Mouse (Mus musculus) embryonic facial prominence, embryonic 11.5 days (tissue): ENCODE measurements around the gene Sigirr. TPM values are rescaled to one million over a fixed set of nuclear protein-coding genes. Genes with fewer than 3 reads are reported as not detected.

ENCODE experiments used
- ATAC-seq: fragments of 200-750 bp; cut with Nextera tagmentation; replicated peaks from 2 replicates; pipeline ENCODE4 v1.8.0; 2017; ENCODE audit warnings: low read depth; ENCODE audit not compliant: insufficient number of reproducible peaks, low FRiP score, low TSS enrichment
- DNase-seq: peaks from one replicate; pipeline ENCODE4 v3.0.0-alpha.2; 2015; ENCODE audit warnings: low spot score
- H3K27ac ChIP-seq: fragments of 300-500 bp; sonication (generic); replicated peaks from 2 replicates; pipeline ENCODE4 v1.5.1; 2014; ENCODE audit warnings: mild to moderate bottlenecking, low read depth, low read length, control low read depth
- H3K27me3 ChIP-seq: fragments of 300-500 bp; sonication (generic); 2 replicates; pipeline ENCODE4 v1.6.1; 2014; ENCODE audit warnings: mild to moderate bottlenecking, low read length, moderate library complexity, mixed read lengths; ENCODE audit not compliant: control insufficient read depth, insufficient read depth
- H3K36me3 ChIP-seq: fragments of 300-500 bp; sonication (generic); replicated peaks from 2 replicates; pipeline ENCODE4 v1.6.1; 2014; ENCODE audit warnings: low read depth, mild to moderate bottlenecking, low read length, moderate library complexity, mixed read lengths; ENCODE audit not compliant: control insufficient read depth, insufficient read depth
- H3K4me1 ChIP-seq: fragments of 300-500 bp; sonication (generic); 2 replicates; pipeline ENCODE4 v1.6.1; 2014; ENCODE audit warnings: low read length, mixed read lengths; ENCODE audit not compliant: control insufficient read depth, insufficient read depth
- H3K4me2 ChIP-seq: fragments of 300-500 bp; sonication (generic); 2 replicates; pipeline ENCODE4 v1.6.1; 2014; ENCODE audit warnings: low read depth, mild to moderate bottlenecking, control low read depth, low read length, moderate library complexity
- H3K4me3 ChIP-seq: fragments of 300-500 bp; sonication (generic); 2 replicates; pipeline ENCODE4 v1.5.1; 2014; ENCODE audit warnings: low read depth, low read length, control low read depth
- H3K9ac ChIP-seq: fragments of 300-500 bp; sonication (generic); replicated peaks from 2 replicates; pipeline ENCODE4 v1.6.1; 2014; ENCODE audit warnings: mild to moderate bottlenecking, control low read depth, low read length
- H3K9me3 ChIP-seq: fragments of 300-500 bp; sonication (generic); replicated peaks from 2 replicates; pipeline ENCODE4 v1.6.1; 2016; ENCODE audit warnings: mild to moderate bottlenecking, low read length, inconsistent platforms, mixed read lengths; ENCODE audit not compliant: control insufficient read depth
- WGBS: fragments of 180-500 bp; shearing (Covaris S2); extraction: QIAGEN DNeasy Blood & Tissue Kit; methylation state at CpG from one replicate; pipeline ENCODE4 v1.1.7; 2014; 5-methylcytosine and 5-hydroxymethylcytosine counted together
- polyA plus RNA-seq: library from polyadenylated mRNA; unstranded; fragments of >200 nt; fragmentation: Nextera tagmentation; extraction: Ambion mirVana; gene quantifications from 2 replicates; pipeline ENCODE4 v1.2.1, GENCODE M21; 2014

Sigirr gene
- polyA plus RNA-seq, result 1.6 and 1.8 TPM in 2 replicates

- peaks cover 21% of the 10 kb centered on the region for H3K27me3 ChIP-seq
- ATAC-seq (no peak), DNase-seq (peak; percentile 58)
- no peaks in the 10 kb centered on the region for H3K4me1 ChIP-seq
- no peaks in the 10 kb centered on the region for H3K9me3 ChIP-seq
- H3K36me3 ChIP-seq, result no peaks in the 10 kb centered on the region
- peak within 1 kb of the TSS; percentile 28 for H3K9ac ChIP-seq
- no peak within 1 kb of the TSS for H3K27ac ChIP-seq
- H3K4me3 ChIP-seq, result peak within 1 kb of the TSS; percentile 33
- H3K4me2 ChIP-seq, result peak within 1 kb of the TSS; percentile 66
- WGBS, result under 1% methylated on average over 56 of the region's 56 CpGs
These were observed at the start of gene Sigirr for GRCm38 (mm10) chr7:141099911-141100691. Gene Sigirr (minus strand): TSS chr7:141100572.

GRCm38 (mm10) chr7:141148639-141149038 lies 48.3 kb upstream of the Sigirr start:
- Histone ChIP-seq H3K4me2 (no peak overlapping the region), H3K9me3 (no peaks in the 10 kb centered on the region), H3K36me3 (peaks cover 3% of the 10 kb centered on the region), H3K4me1 (no peaks in the 10 kb centered on the region), H3K4me3 (no peak overlapping the region), H3K27me3 (no peaks in the 10 kb centered on the region), H3K9ac (no peak overlapping the region), H3K27ac (no peak overlapping the region)
- DNase-seq, result no peak
- WGBS, result 81% methylated on average over 4 of the region's 4 CpGs
- ATAC-seq, result no peak

- Histone ChIP-seq H3K4me2 (no peak overlapping the region), H3K9me3 (no peaks in the 10 kb centered on the region), H3K9ac (no peak overlapping the region), H3K27me3 (no peaks in the 10 kb centered on the region), H3K4me3 (no peak overlapping the region), H3K36me3 (peaks cover 3% of the 10 kb centered on the region), H3K4me1 (no peaks in the 10 kb centered on the region), H3K27ac (no peak overlapping the region)
- DNase-seq (no peak), ATAC-seq (no peak)
- WGBS, result 87% methylated on average over 6 of the region's 6 CpGs
These were observed 46.7 kb upstream of the Sigirr start for GRCm38 (mm10) chr7:141147044-141147443.

GRCm38 (mm10) chr7:141146043-141146595 lies 45.7 kb upstream of the Sigirr start:
- ATAC-seq (no peak), DNase-seq (no peak)
- Histone ChIP-seq H3K27me3 (no peaks in the 10 kb centered on the region), H3K9me3 (no peaks in the 10 kb centered on the region), H3K4me3 (no peak overlapping the region), H3K9ac (no peak overlapping the region), H3K4me2 (no peak overlapping the region), H3K36me3 (peaks cover under 1% of the 10 kb centered on the region), H3K4me1 (no peaks in the 10 kb centered on the region), H3K27ac (no peak overlapping the region)
- 93% methylated on average over 12 of the region's 12 CpGs for WGBS

- no peaks in the 10 kb centered on the region for H3K27me3 ChIP-seq
- no peak overlapping the region for H3K4me3 ChIP-seq
- H3K27ac ChIP-seq, result no peak overlapping the region
- DNase-seq (no peak), ATAC-seq (no peak)
- no peaks in the 10 kb centered on the region; the same call in 1 of the 2 replicates for H3K36me3 ChIP-seq
- H3K9ac ChIP-seq, result no peak overlapping the region
- H3K4me2 ChIP-seq, result no peak overlapping the region
- no peaks in the 10 kb centered on the region for H3K4me1 ChIP-seq
- WGBS, result 63% methylated on average over 1 of the region's 1 CpGs
- no peaks in the 10 kb centered on the region for H3K9me3 ChIP-seq
These were observed 45.0 kb upstream of the Sigirr start for GRCm38 (mm10) chr7:141145403-141145802.

GRCm38 (mm10) chr7:141144650-141145049 lies 44.3 kb upstream of the Sigirr start:
- ATAC-seq (no peak), DNase-seq (no peak)
- no peak overlapping the region for H3K4me2 ChIP-seq
- H3K4me1 ChIP-seq, result no peaks in the 10 kb centered on the region
- no peak overlapping the region for H3K27ac ChIP-seq
- no peak overlapping the region for H3K4me3 ChIP-seq
- no peaks in the 10 kb centered on the region; the same call in 1 of the 2 replicates for H3K36me3 ChIP-seq
- 90% methylated on average over 3 of the region's 3 CpGs for WGBS
- H3K27me3 ChIP-seq, result no peaks in the 10 kb centered on the region
- no peaks in the 10 kb centered on the region for H3K9me3 ChIP-seq
- H3K9ac ChIP-seq, result no peak overlapping the region

- Histone ChIP-seq H3K9ac (no peak overlapping the region), H3K4me3 (no peak overlapping the region), H3K4me2 (no peak overlapping the region), H3K36me3 (no peaks in the 10 kb centered on the region; the same call in 1 of the 2 replicates), H3K4me1 (no peaks in the 10 kb centered on the region), H3K27ac (no peak overlapping the region), H3K27me3 (no peaks in the 10 kb centered on the region), H3K9me3 (no peaks in the 10 kb centered on the region)
- ATAC-seq (no peak), DNase-seq (no peak)
- 88% methylated on average over 2 of the region's 2 CpGs for WGBS
These were observed 43.5 kb upstream of the Sigirr start for GRCm38 (mm10) chr7:141143861-141144260.

GRCm38 (mm10) chr7:141143112-141143511 lies 42.7 kb upstream of the Sigirr start:
- no peak overlapping the region for H3K4me3 ChIP-seq
- H3K4me1 ChIP-seq, result no peaks in the 10 kb centered on the region
- no peak overlapping the region for H3K9ac ChIP-seq
- ATAC-seq (no peak), DNase-seq (peak; percentile 26)
- no peaks in the 10 kb centered on the region for H3K27me3 ChIP-seq
- peaks cover 2% of the 10 kb centered on the region; the same call in 1 of the 2 replicates for H3K36me3 ChIP-seq
- H3K9me3 ChIP-seq, result no peaks in the 10 kb centered on the region
- H3K4me2 ChIP-seq, result no peak overlapping the region
- no peak overlapping the region for H3K27ac ChIP-seq
- 62% methylated on average over 5 of the region's 5 CpGs for WGBS
